Mouse (Mus musculus): ENCODE results near the gene Rnf215.
"Not testable (repeated sequence)": the region's sequence is repeated elsewhere in the genome, so short reads cannot be mapped to it uniquely, and the experiment has no call there.

Rnf215 gene

DNA sequence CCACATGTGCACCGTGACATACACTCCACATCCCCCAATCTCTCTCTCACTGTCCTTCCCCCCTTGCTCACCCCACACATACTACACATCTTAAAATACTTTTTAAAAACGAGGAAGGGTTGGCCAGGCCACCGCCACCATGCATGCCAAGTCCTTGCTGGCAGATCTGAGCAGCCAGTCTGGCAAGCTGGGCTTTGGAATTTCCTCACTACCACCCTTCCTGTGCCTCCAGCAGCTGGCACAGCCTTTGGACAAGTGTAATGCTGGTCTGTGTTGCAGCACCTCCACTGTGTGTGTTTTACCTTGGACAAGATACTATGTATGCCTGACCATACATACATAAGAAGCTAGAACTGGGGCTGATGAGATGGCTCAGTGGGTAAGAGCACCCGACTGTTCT lies 21.5 kb upstream of the Rnf215 start:
- DNase-seq (ENCODE audit: low spot score in 2 of 2) = no peak

GRCm38 (mm10) chr11:4113970-4114369 lies 21.0 kb upstream of the Rnf215 start:
- no peak for DNase-seq (ENCODE audit: low spot score in 2 of 2)

DNA sequence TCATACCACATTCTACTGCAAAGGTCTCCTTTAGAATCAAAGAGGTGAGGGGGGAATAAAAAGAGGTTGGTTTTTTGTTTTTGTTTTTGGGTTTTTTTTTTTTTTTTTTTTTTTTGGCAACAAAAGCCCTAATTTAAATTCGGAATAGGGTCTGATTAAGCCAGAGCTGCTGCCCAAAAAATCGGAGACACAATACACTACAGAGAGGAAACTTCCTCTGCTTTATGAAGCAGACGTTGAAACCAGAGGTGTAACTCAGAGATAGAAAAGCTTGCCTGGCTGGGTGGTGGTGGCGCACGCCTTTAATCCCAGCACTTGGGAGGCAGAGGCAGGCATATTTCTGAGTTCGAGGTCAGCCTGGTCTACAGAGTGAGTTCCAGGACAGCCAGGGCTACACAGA lies 20.5 kb upstream of the Rnf215 start:
- DNase-seq (ENCODE audit: low spot score in 2 of 2) = not testable (repeated sequence)

DNA sequence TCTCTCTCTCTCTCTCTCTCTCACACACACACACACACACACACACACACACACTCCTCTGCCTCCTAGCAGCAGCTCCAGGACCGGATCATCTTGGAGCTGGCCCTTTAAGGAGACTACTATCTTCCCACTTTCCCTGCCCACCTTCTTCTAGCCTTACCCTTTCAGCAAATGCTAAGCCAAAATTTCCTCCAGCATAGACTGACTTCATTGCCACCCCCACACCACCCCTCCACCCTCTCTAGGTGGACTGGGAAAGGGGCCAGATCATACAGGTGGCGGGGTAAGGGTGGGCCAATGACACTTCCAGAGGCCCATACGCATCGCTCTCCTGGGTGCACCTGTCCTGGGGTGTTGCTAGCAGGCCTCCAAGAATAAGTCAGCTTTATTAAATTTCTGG lies 19.6 kb upstream of the Rnf215 start:
- DNase-seq (ENCODE audit: low spot score in 2 of 2) = no peak

DNA sequence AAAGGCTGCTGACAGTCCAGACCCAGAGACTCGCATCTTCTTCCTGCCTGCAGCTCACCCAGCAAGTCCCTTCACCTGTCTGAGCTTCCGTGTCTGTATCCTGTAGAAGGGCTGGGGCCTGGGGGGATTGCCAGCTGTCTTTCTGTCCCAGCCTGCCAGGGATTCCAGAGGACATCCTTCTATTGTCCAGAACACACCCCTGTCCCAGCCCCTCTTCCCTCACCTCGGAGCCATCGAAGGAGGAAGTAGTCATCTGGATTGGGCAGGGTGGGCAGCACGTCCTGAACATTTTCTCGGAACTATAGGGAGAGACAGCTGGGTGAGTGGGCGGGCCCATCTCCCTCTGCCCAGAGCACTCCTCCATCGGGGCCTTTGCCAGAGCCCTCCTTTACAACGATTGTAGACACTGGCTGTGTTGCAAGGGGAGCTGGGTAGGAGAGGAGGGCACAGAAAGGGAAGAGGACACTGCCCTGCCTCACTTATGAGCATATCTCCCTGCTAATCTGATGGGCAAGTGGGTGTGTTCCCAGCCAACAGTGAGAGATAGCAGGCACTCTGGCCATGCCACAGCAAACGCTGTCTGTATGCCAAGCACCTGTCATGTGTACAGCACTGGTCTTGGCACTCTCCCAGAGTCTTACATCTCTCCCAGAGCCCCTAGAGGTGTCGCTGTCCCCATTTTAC lies 18.4 kb upstream of the Rnf215 start:
- DNase-seq (ENCODE audit: low spot score in 2 of 2) = no peak

GRCm38 (mm10) chr11:4117372-4118071 lies 17.5 kb upstream of the Rnf215 start:
- no peak for DNase-seq (ENCODE audit: low spot score in 2 of 2)

DNA sequence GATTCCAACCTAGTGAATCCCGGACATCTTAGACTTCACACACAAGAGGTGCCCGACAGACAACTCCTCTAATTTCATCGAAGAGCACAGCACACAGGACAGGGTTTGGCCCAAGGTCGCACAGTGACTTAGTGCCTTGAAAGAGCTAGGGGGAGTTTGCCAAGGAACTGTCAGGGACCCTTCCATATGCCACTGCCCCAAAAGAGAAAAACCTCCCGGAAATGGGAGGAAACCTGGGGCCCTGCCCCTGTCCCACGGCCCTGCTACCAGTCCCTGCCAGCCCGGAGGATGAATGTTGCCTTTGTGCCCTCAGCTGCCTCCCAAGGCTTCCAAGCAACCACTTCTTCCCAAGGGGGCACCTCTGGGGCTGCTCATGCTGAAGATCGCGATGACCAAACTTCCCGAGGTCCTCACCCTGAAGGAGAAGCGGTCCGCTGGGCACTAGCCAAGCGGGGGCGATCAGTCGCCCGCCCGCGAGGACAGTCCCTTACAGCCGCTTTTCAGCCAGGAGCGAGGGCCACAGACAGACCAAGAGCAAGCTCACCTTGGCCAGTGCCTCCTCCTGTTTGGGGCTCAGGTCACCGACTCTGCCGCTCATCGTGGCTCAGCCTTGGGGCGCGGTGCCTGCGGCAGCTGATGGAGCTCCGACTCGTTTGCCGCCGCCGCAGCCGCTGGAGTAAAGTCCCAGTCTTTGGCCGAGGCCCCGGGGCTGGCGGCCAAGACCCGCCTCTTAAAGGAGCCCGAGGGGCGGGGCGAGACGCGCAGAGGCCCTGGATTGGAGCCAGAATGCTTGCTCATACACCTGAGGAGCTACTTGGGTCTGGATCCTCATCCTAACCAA lies 16.7 kb upstream of the Rnf215 start:
- peak in 1 of 2 experiments; percentile 19 for DNase-seq (ENCODE audit: low spot score in 2 of 2)

- no peak for DNase-seq (ENCODE audit: low spot score in 2 of 2)
Measured at GRCm38 (mm10) chr11:4119635-4120034, 15.4 kb upstream of the Rnf215 start.

DNA sequence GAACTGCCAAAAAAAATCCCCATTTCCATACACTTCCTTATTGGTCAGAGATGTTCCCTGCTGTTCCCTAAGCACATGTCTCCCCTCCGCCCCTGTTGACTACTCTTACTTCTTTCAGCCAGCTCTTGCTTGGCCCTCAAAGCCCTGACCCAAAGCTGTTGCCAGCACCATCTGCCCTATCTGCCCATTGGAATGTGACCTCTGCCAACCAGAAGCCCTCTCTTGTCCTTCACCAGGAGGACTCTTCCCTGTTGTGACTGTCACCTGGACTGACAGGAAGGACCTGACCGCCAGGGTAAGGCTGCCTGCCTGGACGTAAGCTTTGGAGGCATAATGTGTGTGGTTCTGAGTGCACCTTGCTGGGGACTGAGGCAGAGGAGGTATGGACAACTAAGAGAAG lies 13.3 kb upstream of the Rnf215 start:
- DNase-seq (ENCODE audit: low spot score in 2 of 2) = no peak

DNA sequence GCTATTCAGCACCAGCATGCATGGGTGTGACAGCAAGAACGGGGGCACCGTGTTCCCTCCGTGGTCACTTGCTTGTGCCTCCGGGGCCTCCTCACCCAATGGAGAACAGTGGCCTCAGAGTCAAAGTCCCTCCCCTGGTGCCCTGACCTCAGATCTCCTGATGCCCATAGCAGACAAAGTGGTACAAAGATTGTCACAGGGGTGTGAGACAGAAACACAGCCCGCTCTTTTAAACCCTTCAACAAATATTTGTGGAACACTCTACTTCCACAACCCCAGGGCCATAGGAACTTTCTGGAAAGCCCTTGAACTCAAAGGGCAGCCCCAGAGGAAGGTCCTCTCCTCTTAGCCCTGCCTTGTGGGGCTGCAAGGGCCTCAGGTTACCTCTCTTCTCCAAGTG lies 12.8 kb upstream of the Rnf215 start:
- DNase-seq (ENCODE audit: low spot score in 2 of 2) = no peak

DNA sequence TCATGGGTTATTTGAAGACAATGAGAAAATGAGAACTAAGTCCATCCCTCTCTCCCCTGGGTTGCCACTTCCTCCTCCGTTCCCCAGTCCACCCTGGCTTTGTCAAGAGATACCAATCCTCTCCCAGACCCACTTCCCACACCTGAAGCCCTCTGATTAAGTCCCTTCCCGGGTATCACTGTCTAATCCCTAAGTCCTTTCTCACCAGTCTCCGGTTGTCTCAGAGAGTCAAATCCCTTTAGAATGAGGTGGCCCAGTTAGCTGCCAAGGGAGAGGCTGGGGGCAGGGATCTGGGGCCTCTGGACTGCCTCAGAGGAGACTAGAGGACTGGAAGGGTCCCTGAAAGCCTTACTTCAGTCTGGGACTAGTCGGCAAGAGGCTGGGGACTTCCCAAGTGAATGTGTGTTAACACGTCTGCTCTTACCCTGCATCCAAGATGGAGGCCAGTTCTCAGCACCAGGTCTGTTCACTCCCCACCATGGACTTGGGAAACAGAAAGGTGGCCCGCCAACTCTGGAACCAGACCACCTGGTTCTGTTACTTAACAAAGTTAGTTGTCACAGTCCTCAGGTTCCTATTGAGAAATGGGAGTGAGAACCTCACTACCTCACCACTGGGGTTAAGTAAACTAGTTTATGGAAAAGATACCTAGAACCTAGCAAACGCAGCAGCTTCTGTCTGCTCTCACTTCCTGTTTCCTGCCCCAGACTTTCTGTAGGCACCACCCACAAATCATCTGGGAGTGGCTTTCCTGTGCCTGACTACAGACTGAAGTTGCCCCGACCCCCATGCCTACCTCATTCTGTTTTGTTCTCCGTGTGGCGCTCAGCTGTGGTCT lies 12.0 kb upstream of the Rnf215 start, which contains the start of gene Sec14l2:
Sec14l2 (minus strand) TSS at position 674 of the 838 bp plus-strand sequence.
- peak; percentile 18 to 48 for DNase-seq (ENCODE audit: low spot score in 2 of 2)

DNA sequence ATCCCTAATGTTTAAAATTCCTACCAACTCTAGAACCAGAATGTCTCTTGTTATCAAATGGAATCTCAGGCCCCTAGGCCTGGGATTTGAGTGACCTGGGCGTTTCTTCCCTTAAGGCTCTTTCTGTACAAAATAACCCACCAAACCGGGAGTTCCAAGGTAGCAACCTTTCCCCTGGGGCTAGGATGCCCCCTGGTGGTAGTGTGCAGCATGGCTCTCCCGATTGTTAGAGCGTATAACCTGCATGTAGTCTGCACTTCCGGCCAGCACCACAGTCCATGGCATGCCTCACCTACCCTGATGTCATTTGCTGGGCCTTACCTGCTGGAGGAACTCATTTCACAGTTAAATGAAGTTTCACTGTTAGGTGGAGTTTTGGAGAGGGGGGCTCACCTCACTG lies 11.1 kb upstream of the Rnf215 start:
- peak in 1 of 2 experiments; percentile 41 for DNase-seq (ENCODE audit: low spot score in 2 of 2)

- DNase-seq (ENCODE audit: low spot score in 2 of 2) = no peak
Measured at GRCm38 (mm10) chr11:4127059-4127458, 7.9 kb upstream of the Rnf215 start.

DNA sequence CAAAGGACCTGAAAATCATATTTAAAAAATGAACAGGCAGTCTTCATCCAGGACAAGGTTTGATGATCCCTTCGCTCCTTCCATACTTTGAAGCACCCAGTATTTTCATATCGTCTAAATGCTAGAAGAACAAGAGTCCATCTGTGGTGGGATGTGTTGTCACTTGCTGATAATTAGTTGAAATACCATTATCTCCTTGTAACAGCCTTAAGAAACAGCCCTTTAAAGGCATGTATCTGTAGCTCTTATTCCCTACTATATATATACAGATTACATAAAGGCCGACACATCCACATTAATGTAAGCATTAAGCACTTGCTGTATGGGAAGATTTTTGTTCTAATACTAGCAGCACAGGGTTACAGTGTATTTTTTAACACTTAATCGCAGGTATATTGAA lies 6.5 kb upstream of the Rnf215 start:
- not testable (repeated sequence) for DNase-seq (ENCODE audit: low spot score in 2 of 2)

GRCm38 (mm10) chr11:4133450-4133849 lies 1.6 kb upstream of the Rnf215 start:
- DNase-seq (ENCODE audit: low spot score in 2 of 2) = peak; percentile 23 to 39

GRCm38 (mm10) chr11:4134400-4134799 lies 602 bp upstream of the Rnf215 start:
- DNase-seq (ENCODE audit: low spot score in 2 of 2) = no peak

DNA sequence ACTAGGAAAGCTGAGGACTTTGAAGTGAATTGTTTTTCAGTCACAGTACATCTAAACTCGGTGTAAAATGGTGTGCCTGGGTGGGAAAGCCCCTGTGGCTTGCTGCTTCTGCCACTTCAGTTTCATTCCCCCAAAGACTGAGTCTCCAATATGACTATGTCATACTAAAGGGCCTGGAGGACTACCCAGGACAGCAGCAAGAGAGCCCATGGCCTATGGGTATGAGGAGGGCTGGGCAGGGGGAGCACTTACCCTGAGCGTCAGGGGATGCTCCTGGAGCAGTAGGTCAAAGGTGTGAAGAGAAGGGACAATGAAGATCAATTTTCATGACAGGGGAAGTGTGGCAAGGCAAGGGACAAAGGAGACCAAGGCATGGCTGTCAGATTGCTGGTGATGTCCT lies 4.0 kb downstream of the Rnf215 start:
- no peak for DNase-seq (ENCODE audit: low spot score in 2 of 2)

- no peak for DNase-seq (ENCODE audit: low spot score in 2 of 2)
Measured at GRCm38 (mm10) chr11:4141505-4141904, 6.5 kb downstream of the Rnf215 start.

DNA sequence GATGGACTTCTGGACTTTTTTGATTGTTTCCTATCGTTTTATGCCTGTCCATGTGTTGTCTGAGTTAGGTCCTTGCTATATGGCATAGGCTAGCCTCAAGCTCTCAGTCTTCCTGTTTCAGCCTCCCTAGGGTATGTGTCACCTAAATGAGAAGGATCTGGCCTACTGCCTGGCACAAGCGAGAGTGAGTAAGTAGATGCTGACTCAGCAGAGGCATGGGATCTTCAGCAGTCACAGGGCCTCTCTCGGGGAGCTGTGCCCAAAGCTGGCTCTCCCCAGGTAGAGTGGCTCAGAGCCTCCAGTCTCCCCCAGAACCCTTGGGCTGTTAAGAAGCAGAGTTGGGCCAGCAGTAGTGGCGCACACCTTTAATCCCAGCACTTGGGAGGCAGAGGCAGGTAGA lies 7.3 kb downstream of the Rnf215 start:
- DNase-seq (ENCODE audit: low spot score in 2 of 2) = no peak

GRCm38 (mm10) chr11:4143281-4144062 lies 8.5 kb downstream of the Rnf215 start:
- no peak for DNase-seq (ENCODE audit: low spot score in 2 of 2)

GRCm38 (mm10) chr11:4146381-4146780 lies 11.4 kb downstream of the Rnf215 start:
- no peak for DNase-seq (ENCODE audit: low spot score in 2 of 2)
